Mouse (Mus musculus) left cerebral cortex, adult 8-10 months (tissue): Measurements from ENCODE around the gene Ercc4. TPM values are rescaled to one million over a fixed set of nuclear protein-coding genes. Genes with fewer than 3 reads are reported as not detected.
A peak's percentile ranks its signal among the peaks of the same experiment; 100 is the strongest.

Source experiments
- DNase-seq, 2 experiments: peaks; one replicate each; pipeline ENCODE4 v3.0.0; 2022; ENCODE audit warnings: low spot score in 2 of 2
- total RNA-seq, 4 experiments: library from RNA; stranded (reverse); gene quantifications; 2 replicates each; pipeline ENCODE4 v1.2.4; 2022

The Ercc4 gene
- total RNA-seq, 4 experiments from 2014 or later, result 23.0 to 25.0 (median 23.7) TPM

DNA sequence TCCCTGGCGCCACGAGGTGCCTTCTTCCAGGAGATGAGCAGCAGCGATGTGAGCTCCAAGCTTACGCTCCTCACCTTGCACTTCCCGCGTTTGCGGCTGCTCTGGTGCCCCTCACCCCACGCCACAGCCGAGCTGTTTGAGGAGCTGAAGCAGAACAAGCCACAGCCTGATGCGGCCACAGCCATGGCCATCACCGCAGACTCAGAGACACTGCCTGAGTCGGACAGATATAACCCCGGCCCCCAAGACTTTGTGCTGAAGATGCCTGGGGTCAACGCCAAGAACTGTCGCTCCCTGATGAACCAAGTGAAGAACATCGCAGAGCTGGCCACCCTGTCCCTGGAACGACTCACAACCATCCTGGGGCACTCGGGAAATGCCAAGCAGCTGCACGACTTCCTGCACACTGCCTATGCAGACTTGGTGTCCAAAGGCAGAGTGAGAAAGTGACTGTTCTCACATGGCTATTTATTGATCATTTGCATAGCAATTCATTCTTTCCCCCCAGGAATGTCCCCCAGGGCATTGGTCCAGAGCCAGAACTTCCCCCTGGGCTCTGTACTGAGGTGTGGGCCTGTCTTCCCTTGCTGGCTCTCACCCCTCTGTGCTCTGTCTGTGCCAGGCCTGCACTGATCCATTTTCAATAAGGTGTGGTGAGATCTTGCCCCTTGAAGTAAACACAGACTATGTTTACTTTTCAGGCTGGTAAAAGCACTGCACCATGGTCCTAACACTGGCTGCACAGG is 38.5 kb downstream of the Ercc4 start:
- no peak for DNase-seq

DNA sequence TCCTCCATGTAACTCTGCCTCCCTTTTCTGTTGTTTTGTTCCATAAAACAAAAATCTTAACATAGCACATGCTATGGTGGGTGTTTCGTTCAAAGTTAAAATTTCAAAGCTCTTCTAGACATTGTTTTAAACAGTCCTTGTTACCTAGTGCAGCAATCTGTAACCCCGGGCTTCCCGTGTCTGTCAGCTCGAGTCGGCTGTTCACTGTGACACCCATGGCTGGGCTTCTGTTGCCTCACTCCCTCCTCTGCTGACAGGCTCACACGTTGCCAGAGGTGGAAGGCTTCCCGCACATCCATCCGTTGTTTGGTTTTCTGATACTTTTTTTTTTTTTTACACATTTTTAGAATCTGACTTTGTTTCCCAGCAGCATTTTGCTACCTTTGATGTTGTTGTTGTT is 40.5 kb downstream of the Ercc4 start:
- no peak for DNase-seq

DNA sequence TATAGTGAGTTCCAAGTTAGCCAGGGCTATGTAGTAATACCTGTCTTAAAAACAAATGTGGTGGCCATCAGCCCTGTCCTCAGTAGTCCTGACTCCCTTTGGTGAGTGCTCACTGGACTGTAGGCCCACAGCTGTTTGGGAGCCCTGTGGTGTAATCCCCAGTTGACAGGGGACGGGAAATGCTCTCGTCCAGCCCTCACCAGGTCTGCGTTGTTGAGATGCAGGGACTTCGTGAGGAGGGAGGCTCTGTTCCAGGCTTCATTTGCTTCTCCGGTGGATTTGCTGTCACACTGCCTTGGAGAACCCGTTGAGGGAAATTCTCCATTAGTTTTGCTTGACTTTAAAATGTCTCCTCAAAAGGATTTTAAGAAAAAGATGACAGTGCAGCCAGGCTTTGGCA is 41.3 kb downstream of the Ercc4 start:
- no peak for DNase-seq

DNA sequence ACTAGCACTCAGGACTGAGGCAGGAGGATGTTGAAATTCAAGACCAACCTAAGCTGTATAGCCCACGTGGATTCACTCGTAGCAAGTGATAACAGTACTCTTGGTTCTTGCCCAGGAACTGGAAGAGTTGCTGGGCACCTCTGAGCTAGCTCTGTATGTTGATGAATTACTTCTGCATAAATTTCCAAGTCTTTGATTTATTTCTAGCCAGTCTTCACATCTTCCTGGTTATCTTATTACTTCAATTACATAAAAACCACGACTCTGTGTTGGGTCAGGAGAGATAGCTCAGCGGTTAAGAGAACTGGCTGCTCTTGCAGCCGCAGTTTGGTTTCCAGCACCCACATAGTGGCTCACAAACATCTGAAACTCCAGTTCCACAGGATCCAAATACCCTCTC is 43.0 kb downstream of the Ercc4 start:
- no peak for DNase-seq

DNA sequence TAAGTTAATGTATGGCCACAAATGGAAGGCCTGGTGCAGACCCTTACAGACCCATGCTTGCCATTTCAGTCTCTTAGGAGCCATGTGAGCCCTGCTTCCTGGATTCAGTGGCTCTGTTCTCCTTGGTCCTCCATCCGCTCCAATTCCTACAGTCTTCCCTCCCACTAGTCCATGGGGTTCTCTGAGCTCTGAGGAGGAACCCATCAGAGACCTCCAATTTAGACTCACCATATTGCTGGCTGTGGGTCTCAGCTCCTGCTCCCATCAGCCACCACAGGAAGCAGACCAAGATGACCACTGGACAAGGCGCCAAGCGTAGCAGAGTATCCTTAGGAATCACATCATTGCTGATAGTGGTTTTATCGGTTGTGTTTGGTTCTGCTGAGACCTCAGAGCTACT is 43.7 kb downstream of the Ercc4 start:
- DNase-seq, result no peak

DNA sequence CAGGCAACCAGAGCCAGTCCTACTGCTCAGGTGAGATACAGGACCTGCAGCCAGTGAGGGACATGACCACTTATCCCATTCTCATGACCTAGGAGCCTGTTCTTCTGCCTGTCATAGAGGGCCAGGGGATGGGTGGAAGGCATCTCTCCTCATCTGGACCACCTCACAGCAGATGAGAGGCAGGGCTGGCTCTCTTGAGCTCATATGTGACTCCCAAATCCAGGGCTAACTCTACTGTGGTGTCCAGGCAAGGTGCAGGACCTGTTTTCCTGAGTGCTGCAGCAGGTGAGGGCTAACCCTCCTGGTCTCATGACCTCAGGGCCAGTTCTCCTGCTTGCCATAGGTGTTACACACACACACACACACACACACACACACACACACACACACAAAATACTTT is 44.9 kb downstream of the Ercc4 start:
- DNase-seq, result no peak

DNA sequence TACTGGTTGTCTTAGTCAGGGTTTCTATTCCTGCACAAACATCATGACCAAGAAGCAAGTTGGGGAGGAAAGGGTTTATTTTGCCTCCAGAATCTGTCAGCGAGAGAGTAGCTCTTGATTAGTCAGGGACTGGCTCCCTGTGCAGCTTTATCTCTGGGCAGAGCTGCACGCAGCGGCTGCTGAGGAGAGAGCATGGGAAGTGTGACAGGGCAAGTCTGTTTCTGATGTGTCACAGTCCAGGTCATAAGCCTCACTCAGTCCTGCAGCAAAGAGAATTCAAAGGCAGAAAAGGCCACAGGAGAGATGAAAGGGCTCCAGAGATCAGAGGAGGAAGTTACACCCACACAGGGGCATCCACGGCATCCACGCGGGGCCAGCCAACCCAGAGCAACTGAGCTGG is 47.8 kb downstream of the Ercc4 start:
- DNase-seq, result no peak

DNA sequence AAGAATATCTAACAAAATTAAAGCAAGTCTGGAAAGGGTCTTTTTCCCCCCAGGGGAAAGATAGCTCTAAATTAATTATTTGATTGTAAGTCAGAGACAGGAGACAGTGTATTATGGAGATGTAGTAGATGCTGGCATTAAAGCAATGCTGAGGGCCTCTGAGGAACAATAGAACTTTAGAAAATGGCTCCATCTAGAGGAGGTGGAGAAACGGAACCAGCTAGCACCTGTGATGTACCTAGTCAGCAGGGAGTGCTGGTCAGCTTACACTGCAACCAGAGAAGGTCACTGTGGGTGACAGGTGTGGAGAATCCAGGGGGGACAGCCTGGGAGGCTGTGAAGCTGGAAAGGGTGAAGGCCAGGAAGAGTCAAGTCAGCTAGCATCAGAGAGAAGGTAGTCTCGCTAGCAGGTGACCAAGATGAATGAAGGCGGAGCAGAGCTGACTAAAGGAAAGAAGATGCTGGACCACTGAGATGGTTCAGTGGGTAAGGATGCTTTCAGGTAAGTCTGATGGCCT is 48.7 kb downstream of the Ercc4 start:
- DNase-seq, result no peak

DNA sequence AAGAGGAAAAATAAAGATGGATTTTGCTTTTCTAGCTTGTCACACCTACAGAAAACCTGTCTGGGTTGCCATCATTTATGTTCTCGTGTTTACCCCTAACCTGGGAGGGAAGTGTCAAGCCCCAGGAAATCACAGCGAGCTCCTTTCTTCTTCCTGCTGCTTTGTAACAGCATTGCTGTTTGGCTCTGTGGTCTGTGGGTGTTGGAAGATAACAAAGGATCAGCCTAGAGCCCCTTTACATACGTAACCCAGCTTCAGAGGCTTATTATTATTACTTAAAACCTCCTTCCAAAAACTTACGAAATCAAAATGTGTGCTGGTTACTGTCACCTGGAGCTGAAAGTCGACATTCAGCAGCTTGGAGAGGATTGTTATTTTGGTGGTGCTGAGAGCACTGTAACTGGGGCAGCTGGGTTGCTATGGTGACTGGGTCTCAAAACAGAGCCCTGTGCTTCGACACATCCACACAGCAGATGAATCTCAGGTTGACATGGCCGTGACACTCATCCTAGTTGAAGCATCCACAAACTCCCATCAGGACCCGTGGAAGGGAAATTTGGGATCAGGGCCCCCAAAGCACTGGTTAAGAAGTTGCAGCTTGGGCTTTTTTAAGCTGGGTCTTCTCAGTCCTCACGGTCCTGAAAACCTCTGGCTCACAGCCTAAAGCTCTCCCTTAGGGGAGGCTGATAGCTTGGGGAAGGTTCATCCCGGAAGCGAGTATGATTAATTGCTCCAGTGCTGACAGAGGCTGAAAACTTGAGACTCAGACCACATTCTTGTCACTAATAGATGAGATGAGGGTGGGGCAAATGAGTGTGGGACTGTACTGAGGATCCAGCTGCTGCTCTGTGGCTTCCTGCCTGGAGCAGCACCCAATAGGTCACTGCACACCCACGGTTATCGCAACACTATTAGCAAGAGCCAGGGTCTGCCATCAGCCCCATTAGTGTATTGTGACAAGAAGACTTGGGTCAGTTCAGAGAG is 49.7 kb downstream of the Ercc4 start:
- DNase-seq, result peak; percentile 46 to 74

DNA sequence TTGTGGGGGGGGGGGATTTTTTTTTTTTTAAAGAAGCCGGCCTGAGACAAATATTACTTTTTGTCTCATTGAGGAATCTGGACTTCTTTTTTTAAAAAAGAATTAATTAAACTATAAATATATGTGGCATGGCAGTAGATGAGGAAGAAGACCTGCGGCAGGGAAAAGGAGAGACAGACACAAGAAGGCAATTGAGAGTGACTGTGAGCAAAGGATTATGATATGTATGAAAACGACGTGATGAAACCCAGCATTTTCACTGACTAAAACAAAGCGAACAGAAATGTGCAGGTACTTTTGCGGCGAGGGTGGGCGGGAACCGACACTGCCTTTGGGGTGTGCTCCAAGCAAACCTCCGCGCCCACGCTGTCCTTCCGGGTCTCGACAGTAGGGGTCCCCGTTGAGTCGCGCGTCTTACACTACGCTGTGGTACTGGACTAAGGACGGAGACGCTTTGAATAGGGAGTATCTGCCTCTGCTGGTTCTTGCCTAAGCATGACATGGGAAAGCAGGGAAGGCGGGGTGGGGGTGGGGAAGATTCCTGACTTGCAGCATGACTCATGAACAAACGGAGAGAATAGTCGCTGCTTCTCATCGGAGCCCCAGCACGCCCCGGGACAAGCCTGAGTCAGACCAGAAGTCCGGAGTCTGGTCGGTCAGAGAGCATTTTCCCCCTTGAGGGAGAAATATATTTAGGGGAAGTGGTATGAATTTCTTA is 50.6 kb downstream of the Ercc4 start:
- peak; percentile 92 to 99 for DNase-seq

DNA sequence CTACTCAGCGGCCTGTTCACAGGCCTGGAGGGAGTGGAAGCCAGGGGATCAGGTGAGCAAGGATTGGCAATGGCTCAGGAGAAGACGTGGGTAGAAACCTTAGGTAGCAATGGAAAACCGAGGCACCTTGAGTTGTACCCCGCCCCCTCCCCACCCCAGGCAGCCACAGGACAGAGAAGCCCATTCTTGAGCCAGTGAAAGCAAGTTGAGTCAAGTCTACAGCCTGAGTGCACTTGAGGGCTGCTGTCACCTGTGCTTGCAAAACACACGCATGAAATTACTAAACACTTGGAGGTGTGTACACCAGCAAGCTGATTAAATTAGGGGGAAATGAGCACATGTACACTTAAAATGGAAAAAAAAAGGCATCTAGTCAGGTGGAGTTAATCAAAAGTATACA is 52.0 kb downstream of the Ercc4 start:
- DNase-seq, result no peak

DNA sequence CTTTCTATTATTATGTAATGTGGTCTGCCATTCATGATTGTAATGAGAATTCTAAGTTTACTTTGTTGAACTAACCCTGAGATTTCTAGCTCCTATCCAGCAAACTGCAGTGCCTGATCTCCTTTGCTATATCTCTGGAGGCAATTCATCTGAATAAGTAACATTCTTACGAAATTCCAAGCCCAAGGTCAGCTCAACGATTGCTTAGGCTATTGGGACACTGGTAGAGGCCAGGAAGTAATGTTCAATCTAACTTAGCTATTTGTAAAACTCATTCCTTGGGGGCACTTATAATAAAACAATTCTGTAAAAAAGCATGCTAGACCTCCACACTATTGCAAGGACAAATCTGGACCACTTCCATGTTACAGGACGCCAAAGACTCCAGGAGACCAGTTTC is 58.2 kb downstream of the Ercc4 start:
- no peak for DNase-seq

DNA sequence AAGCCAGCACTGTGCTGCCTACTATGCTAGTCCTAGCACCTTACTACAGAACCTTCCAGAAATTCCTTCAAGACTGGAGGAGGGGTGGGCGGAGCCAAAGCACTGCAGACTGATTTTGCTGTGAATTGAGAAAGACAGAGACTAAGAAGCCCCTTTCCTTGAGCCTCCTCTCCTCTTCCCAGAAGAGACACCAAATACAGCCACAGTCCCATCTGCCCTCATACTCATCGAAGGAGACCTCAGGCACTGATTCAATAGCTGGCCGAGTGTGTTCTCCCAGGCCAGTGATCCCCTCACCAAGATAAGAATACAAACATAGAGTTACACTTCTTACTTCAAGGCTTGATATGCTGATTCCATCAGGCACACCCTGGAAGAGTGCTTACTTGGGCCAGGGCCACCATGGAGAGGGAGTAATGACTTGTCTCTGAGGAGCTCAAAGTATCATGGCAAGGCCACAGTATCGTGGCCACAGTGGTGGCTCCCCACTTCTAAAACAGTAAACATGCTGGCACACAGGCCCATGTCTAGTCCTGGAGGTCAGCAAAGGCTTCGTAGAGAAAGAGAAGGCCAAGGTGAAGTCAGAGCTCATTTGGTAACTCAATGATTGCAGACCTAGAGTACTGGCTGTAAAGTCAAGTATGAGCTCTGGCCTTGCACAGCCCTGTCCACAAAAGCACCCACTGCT is 63.7 kb downstream of the Ercc4 start:
- DNase-seq, result no peak

DNA sequence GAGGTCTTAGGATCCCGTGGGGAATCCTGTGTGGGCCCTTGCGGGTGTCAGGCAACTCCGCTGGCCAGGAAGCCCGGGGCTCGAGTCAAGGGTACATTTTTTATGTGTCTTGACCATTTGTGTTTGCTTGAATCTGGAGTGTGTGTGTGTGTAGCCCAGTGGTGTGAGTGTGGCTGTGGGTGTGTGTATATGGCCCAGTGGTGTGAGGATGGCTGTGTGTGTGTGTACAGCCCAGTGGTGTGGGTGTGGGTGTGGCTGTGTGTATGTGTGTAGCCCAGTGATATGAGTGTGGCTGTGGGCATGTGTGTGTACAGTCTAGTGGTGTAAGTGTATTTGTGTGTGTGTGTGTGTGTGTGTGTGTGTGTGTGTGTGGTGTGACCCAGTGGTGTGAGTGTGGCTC is 73.0 kb downstream of the Ercc4 start:
- no peak for DNase-seq

DNA sequence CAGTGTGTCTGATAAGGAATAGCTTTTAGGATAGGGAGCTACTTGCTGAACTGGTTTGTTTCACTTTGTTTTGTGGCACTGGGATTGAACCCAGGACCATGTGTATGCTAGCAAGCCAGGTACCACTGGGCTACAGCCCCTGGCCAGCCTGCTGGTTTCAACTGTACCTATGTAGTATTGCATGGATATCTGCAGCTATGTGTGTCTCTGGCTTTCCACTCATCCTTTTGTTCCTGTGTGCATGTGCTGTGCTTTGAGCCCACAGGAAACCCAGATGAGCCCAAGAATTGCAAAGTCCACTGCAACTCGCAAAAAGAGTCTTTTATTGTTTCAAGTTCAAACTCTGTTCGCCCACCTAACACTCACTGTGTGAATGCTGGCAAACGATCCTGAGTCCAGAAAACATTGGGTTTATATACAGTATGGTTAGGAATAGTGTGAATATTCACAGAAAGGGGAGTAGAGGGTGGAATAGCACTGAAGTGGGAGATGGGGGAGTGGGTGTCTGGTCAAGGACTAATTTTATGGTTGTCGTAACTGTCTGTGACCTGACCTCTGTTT is 73.8 kb downstream of the Ercc4 start:
- DNase-seq, result no peak

DNA sequence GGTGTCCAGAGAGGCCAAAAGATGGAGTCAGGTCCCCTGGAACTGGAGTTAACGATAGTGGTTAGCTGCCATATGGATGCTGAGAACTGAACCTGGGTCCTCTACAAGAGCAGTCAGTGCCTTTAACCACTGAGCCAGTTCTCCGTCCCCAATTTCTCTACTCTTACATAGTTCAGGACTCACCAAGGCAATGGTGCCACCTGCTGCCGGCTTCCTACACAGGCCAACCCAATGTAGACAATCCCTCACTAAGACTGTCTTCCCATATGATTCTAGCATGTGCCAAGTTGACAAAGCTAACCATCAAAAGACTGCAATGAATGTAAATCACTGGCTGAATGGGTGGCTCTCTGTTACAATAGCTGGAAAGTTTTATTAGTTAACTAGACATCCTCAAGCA is 74.9 kb downstream of the Ercc4 start:
- peak in 1 of 2 experiments; percentile 7 for DNase-seq

DNA sequence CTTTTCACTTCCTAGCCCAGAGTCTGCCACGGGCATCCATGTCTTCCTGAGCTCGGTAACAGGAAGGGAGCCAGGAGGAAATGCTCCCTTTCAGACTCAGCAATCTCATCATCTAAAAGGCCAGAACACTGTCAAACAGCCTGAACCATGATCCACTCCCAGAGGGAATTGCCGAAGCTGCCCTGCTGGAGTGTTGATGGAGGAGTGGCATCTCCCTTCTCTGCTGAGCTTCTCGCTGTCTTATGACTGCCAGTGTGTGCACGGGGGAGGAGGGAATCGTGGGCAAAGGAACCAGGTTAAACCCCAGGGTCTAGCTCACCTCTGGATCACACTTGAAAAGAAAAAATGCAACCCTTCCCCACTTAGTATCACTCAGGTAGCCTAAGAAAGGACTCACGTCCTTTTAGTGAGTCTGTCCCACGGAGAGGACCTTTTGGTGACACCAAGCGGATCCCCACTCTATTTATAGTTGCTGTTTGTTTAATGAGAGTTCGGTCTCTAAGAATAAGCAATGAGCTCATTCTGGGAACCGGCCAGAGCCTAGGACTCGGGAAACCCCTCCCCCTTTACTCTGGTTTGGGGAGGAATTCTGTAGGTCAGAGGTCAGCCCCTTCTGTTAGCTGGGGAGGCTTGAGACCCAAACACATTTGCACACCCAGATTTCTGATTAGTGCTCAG is 80.1 kb downstream of the Ercc4 start:
- DNase-seq, result no peak

DNA sequence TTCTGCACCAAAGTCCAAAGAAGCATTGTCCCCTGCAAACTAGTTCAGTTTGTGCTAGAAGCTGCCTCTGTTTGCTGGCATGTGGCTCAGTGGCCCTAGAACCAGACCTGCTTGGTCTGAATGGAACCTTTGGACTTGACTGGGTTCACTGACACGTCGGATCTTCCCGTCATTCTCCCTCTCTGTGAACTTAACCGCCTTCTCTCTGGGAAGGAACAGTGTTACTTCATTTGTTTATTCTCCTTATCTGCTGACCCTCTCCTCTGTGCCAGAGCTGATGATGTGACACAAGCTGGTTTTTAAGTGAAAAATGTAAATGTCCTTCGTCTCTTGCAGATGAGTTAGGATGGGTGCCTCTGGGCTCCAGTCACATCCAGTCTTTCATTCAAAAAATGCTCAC is 81.0 kb downstream of the Ercc4 start:
- DNase-seq, result no peak

DNA sequence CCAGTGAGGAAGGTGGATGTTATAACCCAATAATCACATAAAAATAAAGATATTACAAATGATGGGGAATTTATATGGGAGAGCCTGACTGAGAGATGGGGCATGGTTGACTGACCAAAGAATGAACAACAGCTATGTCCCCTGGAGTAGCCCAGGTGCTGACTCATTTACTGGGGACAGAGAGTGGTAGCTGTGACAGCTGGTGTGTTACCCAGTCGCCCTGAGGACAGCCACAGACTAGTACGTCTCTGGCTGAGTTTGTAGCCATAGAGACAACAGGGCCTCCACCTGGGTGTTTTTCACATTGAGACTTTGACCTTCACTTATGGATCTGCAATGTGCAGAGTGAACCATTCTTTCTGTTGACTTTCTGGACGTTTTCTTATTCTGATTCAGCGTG is 81.7 kb downstream of the Ercc4 start:
- no peak for DNase-seq

DNA sequence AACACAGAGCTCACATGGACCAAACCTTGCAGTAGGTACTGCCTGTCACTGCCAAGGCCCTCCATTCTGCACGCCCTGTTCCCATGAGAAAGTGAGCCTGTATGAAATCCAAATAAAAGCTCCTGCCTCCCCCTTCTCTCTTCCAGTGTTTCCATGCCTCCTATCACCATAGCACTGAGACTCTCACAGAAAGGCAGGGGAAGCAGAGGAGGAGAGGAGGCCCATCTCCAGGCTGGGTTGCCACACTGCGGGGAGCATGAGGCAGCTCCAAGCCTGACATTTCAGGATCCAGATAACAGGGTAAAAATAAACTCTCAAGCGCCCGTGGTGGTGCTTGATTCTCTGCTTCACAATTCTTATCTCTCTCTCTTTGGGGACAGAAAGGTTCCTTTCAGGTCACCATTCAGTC is 84.2 kb downstream of the Ercc4 start:
- DNase-seq, result peak in 1 of 2 experiments; percentile 75
